Mouse (Mus musculus): ENCODE data around the gene Mast4. TPM values are rescaled to one million over a fixed set of nuclear protein-coding genes. Genes with fewer than 3 reads are reported as not detected.

Mast4 gene
- polyA plus RNA-seq, 2 experiments, result 0.71 to 1.5 TPM

- H3K4me2 ChIP-seq (ENCODE audit: low read depth), result no peak overlapping the region
- DNase-seq (ENCODE audit: low read depth in 3 of 3, low spot score in 3 of 3), result no peak
- 50% methylated on average over 4 of the region's 4 CpGs for WGBS (ENCODE audit: insufficient replicate concordance)
- H3K27ac ChIP-seq, result no peak overlapping the region
- no peaks in the 10 kb centered on the region for H3K36me3 ChIP-seq (replicated peaks; ENCODE audit: control insufficient read depth, insufficient read depth, low read depth)
- no peak for TF ChIP-seq CTCF (IDR thresholded peaks at IDR 0.05; ENCODE audit: low read depth)
- no peak for TF ChIP-seq EP300 (IDR thresholded peaks at IDR 0.05; ENCODE audit: low read depth)
- no peak overlapping the region for H3K9ac ChIP-seq (replicated peaks)
- H3K27me3 ChIP-seq (ENCODE audit: control insufficient read depth, insufficient read depth, low read length), result no peaks in the 10 kb centered on the region
- no peaks in the 10 kb centered on the region for H3K9me3 ChIP-seq (ENCODE audit: control insufficient read depth, low read length)
- H3K4me3 ChIP-seq (ENCODE audit: insufficient read depth in 1 of 2, low read depth in 2 of 2, low read length in 2 of 2), result no peak overlapping the region
- H3K4me1 ChIP-seq (replicated peaks; ENCODE audit: control insufficient read depth in 2 of 2, insufficient read depth in 2 of 2, low read length in 1 of 2), result peaks cover 0 to 6% of the 10 kb centered on the region in 2 experiments; a peak in 2 of 4 replicates
- ATAC-seq (ENCODE audit: insufficient read depth), result no peak
Measured at GRCm38 (mm10) chr13:102818287-102818686, 516.0 kb downstream of the Mast4 start.

GRCm38 (mm10) chr13:102816689-102817088 lies 517.6 kb downstream of the Mast4 start:
- H3K4me1 ChIP-seq (replicated peaks; ENCODE audit: control insufficient read depth in 2 of 2, insufficient read depth in 2 of 2, low read length in 1 of 2), result peaks cover 0 to 6% of the 10 kb centered on the region in 2 experiments; a peak in 2 of 4 replicates
- TF ChIP-seq EP300 (IDR thresholded peaks at IDR 0.05; ENCODE audit: low read depth) (no peak; the same call in 1 of the 2 replicates), CTCF (IDR thresholded peaks at IDR 0.05; ENCODE audit: low read depth) (peak; percentile 10; the same call in 1 of the 2 replicates)
- WGBS (ENCODE audit: insufficient replicate concordance), result 40% methylated on average over 7 of the region's 7 CpGs
- H3K9me3 ChIP-seq (ENCODE audit: control insufficient read depth, low read length), result no peaks in the 10 kb centered on the region
- H3K27ac ChIP-seq, result no peak overlapping the region
- H3K27me3 ChIP-seq (ENCODE audit: control insufficient read depth, insufficient read depth, low read length), result no peaks in the 10 kb centered on the region
- H3K4me3 ChIP-seq (ENCODE audit: insufficient read depth in 1 of 2, low read depth in 2 of 2, low read length in 2 of 2), result no peak overlapping the region
- ATAC-seq (ENCODE audit: insufficient read depth) (peak; percentile 62; the same call in 1 of the 2 replicates), DNase-seq (ENCODE audit: low read depth in 3 of 3, low spot score in 3 of 3) (no peak)
- no peak overlapping the region for H3K9ac ChIP-seq (replicated peaks)
- no peaks in the 10 kb centered on the region for H3K36me3 ChIP-seq (replicated peaks; ENCODE audit: control insufficient read depth, insufficient read depth, low read depth)
- no peak overlapping the region for H3K4me2 ChIP-seq (ENCODE audit: low read depth)

DNA sequence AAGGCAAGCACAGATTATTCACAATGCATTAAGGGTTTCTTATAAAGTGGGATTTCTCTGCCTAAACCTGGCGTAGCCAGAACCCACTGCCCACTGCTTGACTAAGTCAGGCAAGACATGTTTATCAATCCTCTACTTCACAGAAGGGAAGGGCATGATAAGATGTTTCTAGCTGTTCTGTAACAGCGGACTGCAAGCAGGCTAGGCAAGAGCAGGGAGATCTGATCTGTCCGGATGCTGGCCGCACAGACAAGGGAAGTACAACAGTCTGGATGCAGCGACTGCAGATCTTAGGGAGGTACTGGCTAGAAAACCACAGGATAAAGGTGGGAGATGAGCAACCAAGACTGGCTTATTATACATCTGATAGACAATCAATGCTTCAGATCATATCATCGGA lies 519.1 kb downstream of the Mast4 start:
- WGBS (ENCODE audit: insufficient replicate concordance), result 30% methylated on average over 6 of the region's 6 CpGs
- Histone ChIP-seq H3K9me3 (ENCODE audit: control insufficient read depth, low read length) (no peaks in the 10 kb centered on the region), H3K4me1 (replicated peaks; ENCODE audit: control insufficient read depth in 2 of 2, insufficient read depth in 2 of 2, low read length in 1 of 2) (peaks cover 0 to 9% of the 10 kb centered on the region in 2 experiments; a peak in 2 of 4 replicates), H3K4me2 (ENCODE audit: low read depth) (no peak overlapping the region), H3K9ac (replicated peaks) (no peak overlapping the region), H3K36me3 (replicated peaks; ENCODE audit: control insufficient read depth, insufficient read depth, low read depth) (no peaks in the 10 kb centered on the region), H3K4me3 (ENCODE audit: insufficient read depth in 1 of 2, low read depth in 2 of 2, low read length in 2 of 2) (no peak overlapping the region), H3K27ac (no peak overlapping the region), H3K27me3 (ENCODE audit: control insufficient read depth, insufficient read depth, low read length) (no peaks in the 10 kb centered on the region)
- TF ChIP-seq CTCF (IDR thresholded peaks at IDR 0.05; ENCODE audit: low read depth) (no peak), EP300 (IDR thresholded peaks at IDR 0.05; ENCODE audit: low read depth) (no peak)
- DNase-seq (ENCODE audit: low read depth in 3 of 3, low spot score in 3 of 3) (peak in 1 of 3 experiments; percentile 19), ATAC-seq (ENCODE audit: insufficient read depth) (peak; percentile 57; the same call in 1 of the 2 replicates)

GRCm38 (mm10) chr13:102811129-102811832 lies 523.0 kb downstream of the Mast4 start:
- no peak for ATAC-seq (ENCODE audit: insufficient read depth)
- peak overlapping the region in 1 of 2 experiments; percentile 39; a peak in 2 of 4 replicates for H3K4me3 ChIP-seq (ENCODE audit: insufficient read depth in 1 of 2, low read depth in 2 of 2, low read length in 2 of 2)
- peak overlapping the region; percentile 36 for H3K4me2 ChIP-seq (ENCODE audit: low read depth)
- H3K4me1 ChIP-seq (replicated peaks; ENCODE audit: control insufficient read depth in 2 of 2, insufficient read depth in 2 of 2, low read length in 1 of 2), result peaks cover 0 to 9% of the 10 kb centered on the region in 2 experiments; a peak in 2 of 4 replicates
- TF ChIP-seq CTCF (IDR thresholded peaks at IDR 0.05; ENCODE audit: low read depth) (no peak), EP300 (IDR thresholded peaks at IDR 0.05; ENCODE audit: low read depth) (no peak)
- no peaks in the 10 kb centered on the region for H3K9me3 ChIP-seq (ENCODE audit: control insufficient read depth, low read length)
- H3K27me3 ChIP-seq (ENCODE audit: control insufficient read depth, insufficient read depth, low read length), result no peaks in the 10 kb centered on the region
- DNase-seq (ENCODE audit: low read depth in 3 of 3, low spot score in 3 of 3), result no peak
- no peaks in the 10 kb centered on the region for H3K36me3 ChIP-seq (replicated peaks; ENCODE audit: control insufficient read depth, insufficient read depth, low read depth)
- 23% methylated on average over 15 of the region's 15 CpGs for WGBS (ENCODE audit: insufficient replicate concordance)
- no peak overlapping the region for H3K27ac ChIP-seq
- no peak overlapping the region for H3K9ac ChIP-seq (replicated peaks)

GRCm38 (mm10) chr13:102806652-102807051 lies 527.6 kb downstream of the Mast4 start:
- no peaks in the 10 kb centered on the region for H3K36me3 ChIP-seq (replicated peaks; ENCODE audit: control insufficient read depth, insufficient read depth, low read depth)
- peaks cover 0 to 3% of the 10 kb centered on the region in 2 experiments; a peak in 2 of 4 replicates for H3K4me1 ChIP-seq (replicated peaks; ENCODE audit: control insufficient read depth in 2 of 2, insufficient read depth in 2 of 2, low read length in 1 of 2)
- ATAC-seq (ENCODE audit: insufficient read depth) (no peak), DNase-seq (ENCODE audit: low read depth in 3 of 3, low spot score in 3 of 3) (no peak)
- H3K27me3 ChIP-seq (ENCODE audit: control insufficient read depth, insufficient read depth, low read length), result no peaks in the 10 kb centered on the region
- no peak overlapping the region for H3K4me3 ChIP-seq (ENCODE audit: insufficient read depth in 1 of 2, low read depth in 2 of 2, low read length in 2 of 2)
- no peak overlapping the region for H3K4me2 ChIP-seq (ENCODE audit: low read depth)
- 70% methylated on average over 3 of the region's 3 CpGs for whole genome bisulfite sequencing (ENCODE audit: insufficient replicate concordance)
- no peak for TF ChIP-seq CTCF (IDR thresholded peaks at IDR 0.05; ENCODE audit: low read depth)
- TF ChIP-seq EP300 (IDR thresholded peaks at IDR 0.05; ENCODE audit: low read depth), result no peak
- no peak overlapping the region for H3K27ac ChIP-seq
- no peaks in the 10 kb centered on the region for H3K9me3 ChIP-seq (ENCODE audit: control insufficient read depth, low read length)
- no peak overlapping the region for H3K9ac ChIP-seq (replicated peaks)

All from liver, embryonic 14.5 days (tissue).